Mouse (Mus musculus): Measurements from ENCODE around the gene Golga4.

DNA sequence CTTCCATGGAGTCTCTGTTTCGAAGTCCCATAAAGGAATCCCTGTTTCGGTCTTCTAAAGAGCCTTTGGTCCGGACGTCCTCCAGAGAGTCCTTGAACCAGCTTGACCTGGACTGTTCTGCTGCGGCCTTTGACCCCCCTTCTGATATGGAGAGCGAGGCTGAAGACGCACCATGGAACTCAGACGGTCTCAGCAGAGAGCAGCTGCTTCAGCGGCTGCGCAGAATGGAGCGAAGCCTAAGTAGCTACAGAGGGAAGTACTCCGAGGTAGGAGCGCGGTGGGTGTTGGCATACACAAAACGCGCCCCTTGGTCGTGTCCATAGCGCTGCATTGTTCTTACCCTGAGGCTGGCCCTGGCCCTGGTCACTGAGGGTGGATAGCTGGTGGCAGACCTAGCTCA, 21.0 kb downstream of the Golga4 start:
- TF ChIP-seq POLR2A (IDR thresholded peaks at IDR 0.05; ENCODE audit: control insufficient read depth, extremely low read depth, insufficient read depth, low read length, poor library complexity), result no peak
- TF ChIP-seq CTCF (IDR thresholded peaks at IDR 0.05; ENCODE audit: borderline replicate concordance, control insufficient read depth, extremely low read depth, insufficient read depth, low read length, poor library complexity), result no peak
